Mouse (Mus musculus) forebrain, embryonic 12.5 days (tissue): ENCODE data around the gene Dapk1. TPM values are rescaled to one million over a fixed set of nuclear protein-coding genes. Genes with fewer than 3 reads are reported as not detected.

ENCODE experiments used
- ATAC-seq: fragments of 200-750 bp; cut with Nextera tagmentation; 2 replicates; pipeline ENCODE4 v1.8.0; 2017; ENCODE audit warnings: moderate TSS enrichment; ENCODE audit not compliant: low FRiP score
- H3K27ac ChIP-seq: fragments of 300-500 bp; sonication (generic); 2 replicates; pipeline ENCODE4 v1.5.1; 2016; ENCODE audit warnings: mild to moderate bottlenecking
- H3K27me3 ChIP-seq: fragments of 300-500 bp; sonication (generic); 2 replicates; pipeline ENCODE4 v1.6.1; 2016; ENCODE audit warnings: mild to moderate bottlenecking
- H3K36me3 ChIP-seq: fragments of 300-500 bp; sonication (generic); replicated peaks from 2 replicates; pipeline ENCODE4 v1.6.1; 2016; ENCODE audit warnings: mild to moderate bottlenecking
- H3K4me1 ChIP-seq: fragments of 300-500 bp; sonication (generic); 2 replicates; pipeline ENCODE4 v1.6.1; 2016
- H3K4me2 ChIP-seq: fragments of 300-500 bp; sonication (generic); 2 replicates; pipeline ENCODE4 v1.6.1; 2016; ENCODE audit warnings: mild to moderate bottlenecking, moderate library complexity
- H3K4me3 ChIP-seq: fragments of 300-500 bp; sonication (generic); replicated peaks from 2 replicates; pipeline ENCODE4 v1.5.1; 2016; ENCODE audit warnings: mild to moderate bottlenecking
- H3K9ac ChIP-seq: fragments of 300-500 bp; sonication (generic); 2 replicates; pipeline ENCODE4 v1.6.1; 2016; ENCODE audit warnings: mild to moderate bottlenecking
- H3K9me3 ChIP-seq: fragments of 300-500 bp; sonication (generic); 2 replicates; pipeline ENCODE4 v1.6.1; 2016
- WGBS: fragments of 180-500 bp; shearing (Covaris S2); methylation state at CpG from one replicate; pipeline ENCODE4 v1.1.7; 2016; 5-methylcytosine and 5-hydroxymethylcytosine counted together
- polyA plus RNA-seq: library from polyadenylated mRNA; unstranded; fragments of >200 nt; fragmentation: Nextera tagmentation; extraction: Ambion mirVana; gene quantifications from 2 replicates; pipeline ENCODE4 v1.2.1, GENCODE M21; 2016

Gene Dapk1
- polyA plus RNA-seq, 1 experiment from 2014 or later, result 39.8 TPM

- Histone ChIP-seq H3K4me3 (no peak overlapping the region), H3K4me1 (peaks cover 50% of the 10 kb centered on the region), H3K9ac (no peak overlapping the region), H3K4me2 (no peak overlapping the region), H3K36me3 (0 out of 2 replicates have a peak, but pooled peaks cover 3% of the 10 kb centered on the region), H3K27ac (no peak overlapping the region), H3K27me3 (no peaks in the 10 kb centered on the region), H3K9me3 (no peaks in the 10 kb centered on the region)
- 61% methylated on average over 6 of the region's 6 CpGs for WGBS
- ATAC-seq, result no peak
Measured at GRCm38 (mm10) chr13:60619723-60620122, 18.0 kb downstream of the Dapk1 start.

GRCm38 (mm10) chr13:60621411-60621965 is 19.7 kb downstream of the Dapk1 start:
- WGBS, result 34% methylated on average over 4 of the region's 4 CpGs
- H3K27ac ChIP-seq, result no peak overlapping the region
- no peak overlapping the region for H3K4me2 ChIP-seq
- no peaks in the 10 kb centered on the region for H3K27me3 ChIP-seq
- H3K4me1 ChIP-seq, result peaks cover 35% of the 10 kb centered on the region
- H3K4me3 ChIP-seq, result no peak overlapping the region
- 0 out of 2 replicates have a peak, but pooled peaks cover 3% of the 10 kb centered on the region for H3K36me3 ChIP-seq
- H3K9ac ChIP-seq, result no peak overlapping the region
- ATAC-seq, result no peak; the same call in 1 of the 2 replicates
- H3K9me3 ChIP-seq, result no peaks in the 10 kb centered on the region

GRCm38 (mm10) chr13:60625581-60625980 is 23.8 kb downstream of the Dapk1 start:
- H3K36me3 ChIP-seq, result no peaks in the 10 kb centered on the region
- WGBS, result 73% methylated on average over 7 of the region's 7 CpGs
- H3K9me3 ChIP-seq, result no peaks in the 10 kb centered on the region
- H3K27ac ChIP-seq, result no peak overlapping the region
- H3K9ac ChIP-seq, result no peak overlapping the region
- ATAC-seq, result no peak
- H3K4me3 ChIP-seq, result no peak overlapping the region
- H3K4me1 ChIP-seq, result peaks cover 25% of the 10 kb centered on the region
- no peaks in the 10 kb centered on the region for H3K27me3 ChIP-seq
- no peak overlapping the region for H3K4me2 ChIP-seq

GRCm38 (mm10) chr13:60627843-60628656 is 26.3 kb downstream of the Dapk1 start:
- Histone ChIP-seq H3K4me3 (no peak overlapping the region), H3K4me1 (peaks cover 16% of the 10 kb centered on the region), H3K27me3 (no peaks in the 10 kb centered on the region), H3K27ac (no peak overlapping the region), H3K36me3 (no peaks in the 10 kb centered on the region), H3K9ac (no peak overlapping the region), H3K4me2 (no peak overlapping the region; the same call in 1 of the 2 replicates), H3K9me3 (no peaks in the 10 kb centered on the region)
- WGBS, result 19% methylated on average over 15 of the region's 15 CpGs
- ATAC-seq, result peak; percentile 46; the same call in 1 of the 2 replicates

GRCm38 (mm10) chr13:60628657-60628950 is 26.9 kb downstream of the Dapk1 start:
- no peaks in the 10 kb centered on the region for H3K36me3 ChIP-seq
- H3K27me3 ChIP-seq, result no peaks in the 10 kb centered on the region
- no peak overlapping the region for H3K27ac ChIP-seq
- H3K4me3 ChIP-seq, result no peak overlapping the region
- ATAC-seq, result no peak
- no peaks in the 10 kb centered on the region for H3K9me3 ChIP-seq
- WGBS, result 0% methylated on average over 2 of the region's 2 CpGs
- H3K4me2 ChIP-seq, result no peak overlapping the region; the same call in 1 of the 2 replicates
- no peak overlapping the region for H3K9ac ChIP-seq
- peaks cover 19% of the 10 kb centered on the region for H3K4me1 ChIP-seq

- Histone ChIP-seq H3K36me3 (no peaks in the 10 kb centered on the region), H3K4me3 (no peak overlapping the region), H3K4me1 (peaks cover 26% of the 10 kb centered on the region), H3K27me3 (no peaks in the 10 kb centered on the region), H3K9me3 (no peaks in the 10 kb centered on the region), H3K27ac (no peak overlapping the region), H3K9ac (no peak overlapping the region), H3K4me2 (no peak overlapping the region)
- no peak for ATAC-seq
- WGBS, result 90% methylated on average over 9 of the region's 9 CpGs
Measured at GRCm38 (mm10) chr13:60629419-60629818, 27.7 kb downstream of the Dapk1 start.

GRCm38 (mm10) chr13:60633945-60634344 is 32.2 kb downstream of the Dapk1 start:
- Histone ChIP-seq H3K4me2 (no peak overlapping the region), H3K27ac (peak overlapping the region; percentile 26; the same call in 1 of the 2 replicates)
- ATAC-seq, result no peak

GRCm38 (mm10) chr13:60635636-60636035 is 33.9 kb downstream of the Dapk1 start:
- H3K9me3 ChIP-seq, result no peaks in the 10 kb centered on the region
- ATAC-seq, result no peak
- H3K36me3 ChIP-seq, result no peaks in the 10 kb centered on the region
- no peak overlapping the region for H3K4me3 ChIP-seq
- no peak overlapping the region for H3K9ac ChIP-seq
- H3K4me1 ChIP-seq, result peaks cover 23% of the 10 kb centered on the region
- 70% methylated on average over 6 of the region's 6 CpGs for WGBS
- H3K27me3 ChIP-seq, result no peaks in the 10 kb centered on the region
- no peak overlapping the region for H3K27ac ChIP-seq
- H3K4me2 ChIP-seq, result no peak overlapping the region

More at GRCm38 (mm10) chr13:60633945-60634344, 32.2 kb downstream of the Dapk1 start:
- WGBS, result 43% methylated on average over 6 of the region's 6 CpGs
- H3K9ac ChIP-seq, result no peak overlapping the region
- H3K9me3 ChIP-seq, result no peaks in the 10 kb centered on the region
- no peak overlapping the region for H3K4me3 ChIP-seq
- no peaks in the 10 kb centered on the region for H3K27me3 ChIP-seq
- H3K36me3 ChIP-seq, result no peaks in the 10 kb centered on the region
- H3K4me1 ChIP-seq, result peaks cover 17% of the 10 kb centered on the region

GRCm38 (mm10) chr13:60639482-60640055 is 37.8 kb downstream of the Dapk1 start:
- 76% methylated on average over 11 of the region's 11 CpGs for WGBS
- ATAC-seq, result no peak
- H3K27ac ChIP-seq, result no peak overlapping the region
- no peaks in the 10 kb centered on the region for H3K9me3 ChIP-seq
- no peak overlapping the region for H3K9ac ChIP-seq
- peaks cover 12% of the 10 kb centered on the region for H3K4me1 ChIP-seq
- no peaks in the 10 kb centered on the region for H3K36me3 ChIP-seq
- H3K4me2 ChIP-seq, result no peak overlapping the region
- H3K4me3 ChIP-seq, result no peak overlapping the region
- no peaks in the 10 kb centered on the region for H3K27me3 ChIP-seq

GRCm38 (mm10) chr13:60640420-60640819 is 38.7 kb downstream of the Dapk1 start:
- 93% methylated on average over 7 of the region's 7 CpGs for WGBS
- Histone ChIP-seq H3K9me3 (no peaks in the 10 kb centered on the region), H3K27me3 (no peaks in the 10 kb centered on the region), H3K9ac (no peak overlapping the region), H3K4me1 (peaks cover 6% of the 10 kb centered on the region; the same call in 1 of the 2 replicates), H3K4me3 (no peak overlapping the region), H3K4me2 (no peak overlapping the region), H3K27ac (no peak overlapping the region), H3K36me3 (no peaks in the 10 kb centered on the region)
- no peak for ATAC-seq

- Histone ChIP-seq H3K36me3 (peaks cover 4% of the 10 kb centered on the region; the same call in 1 of the 2 replicates), H3K4me3 (no peak overlapping the region), H3K9ac (no peak overlapping the region), H3K27me3 (no peaks in the 10 kb centered on the region), H3K4me2 (no peak overlapping the region), H3K27ac (no peak overlapping the region), H3K4me1 (peaks cover 6% of the 10 kb centered on the region; the same call in 1 of the 2 replicates), H3K9me3 (no peaks in the 10 kb centered on the region)
- WGBS, result 93% methylated on average over 5 of the region's 5 CpGs
- no peak for ATAC-seq
Measured at GRCm38 (mm10) chr13:60644457-60644889, 42.7 kb downstream of the Dapk1 start.

GRCm38 (mm10) chr13:60646791-60647190 is 45.0 kb downstream of the Dapk1 start:
- Histone ChIP-seq H3K4me1 (no peaks in the 10 kb centered on the region), H3K4me2 (no peak overlapping the region), H3K27ac (no peak overlapping the region), H3K36me3 (peaks cover 4% of the 10 kb centered on the region; the same call in 1 of the 2 replicates), H3K27me3 (no peaks in the 10 kb centered on the region), H3K4me3 (no peak overlapping the region), H3K9ac (no peak overlapping the region), H3K9me3 (no peaks in the 10 kb centered on the region)
- no peak for ATAC-seq
- WGBS, result 93% methylated on average over 3 of the region's 3 CpGs
